Mouse (Mus musculus) liver, embryonic 12.5 days (tissue): ENCODE data around the gene Kif9. TPM values are rescaled to one million over a fixed set of nuclear protein-coding genes. Genes with fewer than 3 reads are reported as not detected.
A peak's percentile ranks its signal among the peaks of the same experiment; 100 is the strongest.

Experiments
- ATAC-seq: fragments of 200-750 bp; cut with Nextera tagmentation; 2 replicates; pipeline ENCODE4 v1.8.0; 2017; ENCODE audit warnings: moderate number of reproducible peaks, mild to moderate bottlenecking, moderate library complexity
- H3K27ac ChIP-seq: fragments of 300-500 bp; sonication (generic); 2 replicates; pipeline ENCODE4 v1.5.1; 2016; ENCODE audit warnings: mild to moderate bottlenecking
- H3K27me3 ChIP-seq: fragments of 300-500 bp; sonication (generic); replicated peaks from 2 replicates; pipeline ENCODE4 v1.6.1; 2016; ENCODE audit warnings: mild to moderate bottlenecking, moderate library complexity
- H3K36me3 ChIP-seq: fragments of 300-500 bp; sonication (generic); 2 replicates; pipeline ENCODE4 v1.6.1; 2016; ENCODE audit warnings: mild to moderate bottlenecking, moderate library complexity
- H3K4me1 ChIP-seq: fragments of 300-500 bp; sonication (generic); 2 replicates; pipeline ENCODE4 v1.6.1; 2016
- H3K4me2 ChIP-seq: fragments of 300-500 bp; sonication (generic); 2 replicates; pipeline ENCODE4 v1.6.1; 2016; ENCODE audit warnings: mild to moderate bottlenecking, moderate library complexity
- H3K4me3 ChIP-seq: fragments of 300-500 bp; sonication (generic); 2 replicates; pipeline ENCODE4 v1.5.1; 2016; ENCODE audit warnings: mild to moderate bottlenecking, moderate library complexity
- H3K9ac ChIP-seq: fragments of 300-500 bp; sonication (generic); 2 replicates; pipeline ENCODE4 v1.6.1; 2016; ENCODE audit warnings: mild to moderate bottlenecking, moderate library complexity
- H3K9me3 ChIP-seq: fragments of 300-500 bp; sonication (generic); replicated peaks from 2 replicates; pipeline ENCODE4 v1.6.1; 2016; ENCODE audit warnings: mild to moderate bottlenecking, moderate library complexity
- WGBS: fragments of 180-500 bp; shearing (Covaris S2); methylation state at CpG from one replicate; pipeline ENCODE4 v1.1.7; 2016; ENCODE audit not compliant: insufficient replicate concordance; 5-methylcytosine and 5-hydroxymethylcytosine counted together
- polyA plus RNA-seq: library from polyadenylated mRNA; unstranded; fragments of >200 nt; fragmentation: Nextera tagmentation; extraction: Ambion mirVana; gene quantifications from 2 replicates; pipeline ENCODE4 v1.2.1, GENCODE M21; 2016

Gene Kif9
- polyA plus RNA-seq = 0.26 and 0.39 TPM in 2 replicates

GRCm38 (mm10) chr9:110476124-110477091 lies at the start of gene Kif9, which contains the start of gene Klhl18:
Gene Kif9 (plus strand): TSS chr9:110476958.
Gene Klhl18 (minus strand): TSS chr9:110476694.
- Histone ChIP-seq H3K27ac (peak within 1 kb of the TSS; percentile 81), H3K36me3 (peaks cover 10% of the 10 kb centered on the region), H3K4me2 (peak within 1 kb of the TSS; percentile 82), H3K4me1 (peaks cover 17% of the 10 kb centered on the region), H3K27me3 (peaks cover 14% of the 10 kb centered on the region), H3K9me3 (no peaks in the 10 kb centered on the region), H3K9ac (peak within 1 kb of the TSS; percentile 80), H3K4me3 (peak within 1 kb of the TSS; percentile 78)
- ATAC-seq = peak; percentile 96
- under 1% methylated on average over 53 of the region's 53 CpGs for WGBS

- Histone ChIP-seq H3K4me1 (no peaks in the 10 kb centered on the region), H3K36me3 (peaks cover 47% of the 10 kb centered on the region), H3K27me3 (no peaks in the 10 kb centered on the region), H3K9ac (no peak overlapping the region), H3K9me3 (no peaks in the 10 kb centered on the region), H3K4me2 (no peak overlapping the region), H3K27ac (no peak overlapping the region), H3K4me3 (no peak overlapping the region)
- WGBS = 67% methylated on average over 8 of the region's 8 CpGs
- no peak for ATAC-seq
These were observed 45.5 kb upstream of the Kif9 start for GRCm38 (mm10) chr9:110431241-110431640.

GRCm38 (mm10) chr9:110433045-110433444 lies 43.7 kb upstream of the Kif9 start:
- H3K4me1 ChIP-seq = no peaks in the 10 kb centered on the region
- no peaks in the 10 kb centered on the region for H3K27me3 ChIP-seq
- WGBS = 90% methylated on average over 2 of the region's 2 CpGs
- H3K27ac ChIP-seq = no peak overlapping the region
- ATAC-seq = no peak
- peaks cover 40% of the 10 kb centered on the region for H3K36me3 ChIP-seq
- H3K4me2 ChIP-seq = no peak overlapping the region
- H3K4me3 ChIP-seq = no peak overlapping the region
- H3K9ac ChIP-seq = no peak overlapping the region
- no peaks in the 10 kb centered on the region for H3K9me3 ChIP-seq

GRCm38 (mm10) chr9:110436041-110436440 lies 40.7 kb upstream of the Kif9 start:
- H3K4me1 ChIP-seq = peaks cover 16% of the 10 kb centered on the region
- peaks cover 13% of the 10 kb centered on the region for H3K36me3 ChIP-seq
- no peak overlapping the region for H3K9ac ChIP-seq
- no peaks in the 10 kb centered on the region for H3K27me3 ChIP-seq
- H3K27ac ChIP-seq = no peak overlapping the region
- H3K4me3 ChIP-seq = no peak overlapping the region
- H3K9me3 ChIP-seq = no peaks in the 10 kb centered on the region
- WGBS = 84% methylated on average over 11 of the region's 11 CpGs
- H3K4me2 ChIP-seq = no peak overlapping the region
- ATAC-seq = no peak

GRCm38 (mm10) chr9:110440049-110440448 lies 36.7 kb upstream of the Kif9 start:
- no peak overlapping the region; the same call in 1 of the 2 replicates for H3K27ac ChIP-seq
- no peaks in the 10 kb centered on the region for H3K27me3 ChIP-seq
- ATAC-seq = 0 out of 2 replicates have a peak, but pooled peaks have one; percentile 44
- no peak overlapping the region for H3K4me3 ChIP-seq
- no peak overlapping the region for H3K9ac ChIP-seq
- H3K36me3 ChIP-seq = peaks cover 10% of the 10 kb centered on the region
- WGBS = 16% methylated on average over 2 of the region's 5 CpGs
- H3K9me3 ChIP-seq = no peaks in the 10 kb centered on the region
- peaks cover 16% of the 10 kb centered on the region for H3K4me1 ChIP-seq
- no peak overlapping the region for H3K4me2 ChIP-seq

- peaks cover 16% of the 10 kb centered on the region for H3K4me1 ChIP-seq
- ATAC-seq = peak; percentile 61
- WGBS = 37% methylated on average over 6 of the region's 6 CpGs
These were observed 36.2 kb upstream of the Kif9 start for GRCm38 (mm10) chr9:110440559-110440958.

GRCm38 (mm10) chr9:110448356-110448755 lies 28.4 kb upstream of the Kif9 start:
- Histone ChIP-seq H3K36me3 (peaks cover 10% of the 10 kb centered on the region; the same call in 1 of the 2 replicates), H3K9me3 (no peaks in the 10 kb centered on the region), H3K27ac (no peak overlapping the region), H3K4me3 (no peak overlapping the region), H3K4me1 (peaks cover 6% of the 10 kb centered on the region), H3K4me2 (no peak overlapping the region), H3K9ac (no peak overlapping the region), H3K27me3 (no peaks in the 10 kb centered on the region)
- ATAC-seq = no peak
- WGBS = 70% methylated on average over 15 of the region's 15 CpGs

More at GRCm38 (mm10) chr9:110440559-110440958, 36.2 kb upstream of the Kif9 start:
- Histone ChIP-seq H3K27ac (peak overlapping the region; percentile 36), H3K4me2 (0 out of 2 replicates have a peak overlapping the region, but pooled peaks have one; percentile 20), H3K4me3 (no peak overlapping the region), H3K9me3 (no peaks in the 10 kb centered on the region), H3K9ac (no peak overlapping the region), H3K36me3 (peaks cover 10% of the 10 kb centered on the region), H3K27me3 (no peaks in the 10 kb centered on the region)

- Histone ChIP-seq H3K36me3 (peaks cover 10% of the 10 kb centered on the region; the same call in 1 of the 2 replicates), H3K4me1 (peaks cover 6% of the 10 kb centered on the region), H3K4me3 (no peak overlapping the region), H3K9ac (no peak overlapping the region), H3K27me3 (no peaks in the 10 kb centered on the region), H3K9me3 (no peaks in the 10 kb centered on the region), H3K27ac (no peak overlapping the region), H3K4me2 (no peak overlapping the region)
- peak; percentile 44; the same call in 1 of the 2 replicates for ATAC-seq
- WGBS = 23% methylated on average over 11 of the region's 11 CpGs
These were observed 27.7 kb upstream of the Kif9 start for GRCm38 (mm10) chr9:110448857-110449617.

GRCm38 (mm10) chr9:110452523-110452922 lies 24.2 kb upstream of the Kif9 start:
- peaks cover 6% of the 10 kb centered on the region for H3K4me1 ChIP-seq
- peaks cover 15% of the 10 kb centered on the region for H3K36me3 ChIP-seq
- H3K4me2 ChIP-seq = no peak overlapping the region
- H3K27me3 ChIP-seq = no peaks in the 10 kb centered on the region
- H3K9ac ChIP-seq = no peak overlapping the region
- H3K9me3 ChIP-seq = no peaks in the 10 kb centered on the region
- WGBS = 52% methylated on average over 3 of the region's 3 CpGs
- H3K4me3 ChIP-seq = no peak overlapping the region
- H3K27ac ChIP-seq = no peak overlapping the region
- ATAC-seq = no peak

- H3K9ac ChIP-seq = no peak overlapping the region
- no peaks in the 10 kb centered on the region for H3K9me3 ChIP-seq
- no peak overlapping the region for H3K4me3 ChIP-seq
- H3K27me3 ChIP-seq = no peaks in the 10 kb centered on the region
- no peak overlapping the region for H3K4me2 ChIP-seq
- peaks cover 4% of the 10 kb centered on the region for H3K36me3 ChIP-seq
- 72% methylated on average over 3 of the region's 3 CpGs for WGBS
- H3K4me1 ChIP-seq = peaks cover 39% of the 10 kb centered on the region
- no peak overlapping the region for H3K27ac ChIP-seq
- no peak for ATAC-seq
These were observed 18.8 kb upstream of the Kif9 start for GRCm38 (mm10) chr9:110457926-110458325.

- H3K4me2 ChIP-seq = no peak overlapping the region
- H3K27ac ChIP-seq = peak overlapping the region; percentile 74
- H3K9me3 ChIP-seq = no peaks in the 10 kb centered on the region
- H3K4me1 ChIP-seq = peaks cover 48% of the 10 kb centered on the region
- ATAC-seq = 0 out of 2 replicates have a peak, but pooled peaks have one; percentile 38
- H3K9ac ChIP-seq = peak overlapping the region; percentile 22; the same call in 1 of the 2 replicates
- no peaks in the 10 kb centered on the region for H3K27me3 ChIP-seq
- WGBS = 7% methylated on average over 2 of the region's 2 CpGs
- H3K36me3 ChIP-seq = peaks cover 4% of the 10 kb centered on the region
- H3K4me3 ChIP-seq = no peak overlapping the region
These were observed 17.5 kb upstream of the Kif9 start for GRCm38 (mm10) chr9:110459145-110459727.
